Mouse (Mus musculus) liver, adult 2 months (tissue): ENCODE data around the gene Olfr1058.
"Not testable (repeated sequence)": the region's sequence is repeated elsewhere in the genome, so short reads cannot be mapped to it uniquely, and the experiment has no call there.

Experiments used
- CTCF ChIP-seq: fragments of 200-500 bp; IDR thresholded peaks from 2 replicates; pipeline ENCODE4 v1.5.1; 2011; ENCODE audit warnings: low read depth, low read length, control low read depth
- POLR2A ChIP-seq: fragments of 200-500 bp; IDR thresholded peaks from 2 replicates; pipeline ENCODE4 v1.6.1; 2011; ENCODE audit warnings: low read length, control low read depth; ENCODE audit not compliant: insufficient read depth; ENCODE audit errors: extremely low read depth

GRCm38 (mm10) chr2:86351751-86352150 is 36.6 kb downstream of the Olfr1058 start:
- not testable (repeated sequence) for TF ChIP-seq CTCF, POLR2A
